Mouse (Mus musculus) heart, adult 2 months (tissue): ENCODE results near the gene Eif3d.

Experiments used
- CTCF ChIP-seq: fragments of 200-600 bp; IDR thresholded peaks from 2 replicates; pipeline ENCODE4 v1.8.1; 2022; ENCODE audit warnings: antibody characterized with exemption, mild to moderate bottlenecking, moderate library complexity
- EP300 ChIP-seq: fragments of 200-500 bp; IDR thresholded peaks from 2 replicates; pipeline ENCODE4 v1.6.1; 2011; ENCODE audit warnings: low read depth, low read length, control low read depth; ENCODE audit not compliant: insufficient read depth
- POLR2A ChIP-seq: fragments of 200-500 bp; IDR thresholded peaks from 2 replicates; pipeline ENCODE4 v1.6.1; 2011; ENCODE audit warnings: mild to moderate bottlenecking, low read depth, low read length, control low read depth; ENCODE audit not compliant: insufficient read depth

DNA sequence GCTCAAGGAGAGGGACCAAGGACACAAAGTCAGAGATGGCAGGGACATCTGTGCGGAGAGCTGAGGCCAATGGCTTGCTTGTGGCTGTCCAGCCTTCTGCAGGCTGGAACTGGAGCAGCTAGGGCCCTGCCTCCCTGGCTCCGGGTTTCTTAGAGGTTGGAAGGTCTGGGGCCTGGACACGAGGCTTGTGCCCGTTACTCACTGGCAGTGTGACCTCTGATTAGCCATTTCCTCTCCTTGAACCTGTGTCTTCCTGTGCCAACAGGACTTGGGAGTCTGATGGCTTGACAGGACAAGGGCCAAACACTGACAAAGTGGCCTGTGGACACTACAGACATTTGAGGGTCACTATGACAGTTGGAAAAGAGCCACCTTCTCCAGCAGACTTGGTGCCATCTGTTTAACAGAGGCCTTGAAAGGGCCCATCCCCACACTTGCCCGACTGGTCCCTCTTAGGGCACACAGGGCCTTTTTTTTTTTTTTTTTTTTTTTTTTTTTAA is 10.6 kb upstream of the Eif3d start:
- TF ChIP-seq EP300 (no peak), POLR2A (no peak), CTCF (no peak)
